Mouse (Mus musculus) cerebellum, adult 9-11 months (tissue): ENCODE data around the gene Myo16.

ENCODE experiments used
- DNase-seq: peaks from one replicate; pipeline ENCODE4 v3.0.0; 2022

Gene Myo16

DNA sequence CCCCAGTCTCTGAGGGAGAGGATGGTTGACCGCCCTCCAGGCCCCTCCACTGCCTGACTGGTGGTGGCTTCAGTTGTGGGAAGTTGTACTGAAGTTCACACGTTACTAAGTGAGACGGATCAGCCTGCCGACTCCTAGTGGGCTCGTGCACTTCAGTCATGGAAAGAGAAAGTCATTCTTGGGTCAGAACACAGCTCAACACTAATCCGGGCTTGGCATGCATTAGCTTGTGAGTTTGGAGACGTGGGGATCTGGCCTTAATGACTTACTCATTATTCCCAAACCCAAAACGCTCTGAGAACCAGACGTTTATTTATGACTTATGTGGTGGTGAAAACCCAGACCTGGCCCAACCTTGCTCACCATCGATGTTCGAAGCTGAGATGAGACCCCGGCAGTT lies 263.1 kb downstream of the Myo16 start:
- no peak for DNase-seq

- no peak for DNase-seq
Observed at GRCm38 (mm10) chr8:10417281-10417680, 263.6 kb downstream of the Myo16 start.

DNA sequence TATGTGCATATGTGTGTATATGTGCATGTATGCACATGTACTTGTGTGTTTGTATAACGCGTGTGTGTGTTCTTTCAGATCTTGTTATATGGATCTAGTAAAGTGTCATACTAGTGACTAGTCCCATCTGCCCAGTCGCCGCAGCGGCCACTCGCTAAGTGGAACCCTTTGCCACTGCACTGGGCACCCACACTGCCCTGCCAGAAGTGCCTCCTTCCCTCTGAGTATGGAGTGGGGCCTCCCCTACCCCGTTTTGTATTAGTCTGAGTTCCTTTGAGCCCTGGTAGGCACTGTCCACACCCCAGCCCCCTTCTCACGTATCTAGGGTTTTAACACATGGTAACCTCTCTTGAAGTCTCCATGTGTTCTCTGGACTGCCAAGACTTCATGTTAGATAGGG lies 264.3 kb downstream of the Myo16 start:
- DNase-seq, result no peak

- DNase-seq, result no peak
Observed at GRCm38 (mm10) chr8:10418971-10419370, 265.3 kb downstream of the Myo16 start.

DNA sequence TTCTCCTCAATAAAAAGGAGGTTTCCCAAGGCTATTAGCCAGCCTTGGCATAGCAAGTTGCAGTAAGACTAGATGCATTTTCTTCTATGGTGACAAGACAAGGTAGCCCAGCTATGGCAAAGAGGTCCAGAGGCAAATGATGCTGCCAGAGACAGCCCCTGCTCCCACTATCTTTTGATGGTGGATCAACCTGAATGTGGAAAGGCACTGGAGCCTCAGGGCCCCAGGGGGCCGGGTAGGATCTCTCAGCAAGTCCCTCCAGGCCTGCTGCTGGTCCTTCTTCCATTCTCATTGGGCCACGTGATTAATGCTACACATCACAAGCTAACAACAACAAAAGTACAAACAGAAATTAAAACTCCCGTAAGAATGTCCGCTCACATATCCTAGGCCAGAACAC lies 266.0 kb downstream of the Myo16 start:
- DNase-seq, result no peak

GRCm38 (mm10) chr8:10420551-10420950 lies 266.8 kb downstream of the Myo16 start:
- no peak for DNase-seq

- no peak for DNase-seq
Observed at GRCm38 (mm10) chr8:10421516-10422090, 267.9 kb downstream of the Myo16 start.

DNA sequence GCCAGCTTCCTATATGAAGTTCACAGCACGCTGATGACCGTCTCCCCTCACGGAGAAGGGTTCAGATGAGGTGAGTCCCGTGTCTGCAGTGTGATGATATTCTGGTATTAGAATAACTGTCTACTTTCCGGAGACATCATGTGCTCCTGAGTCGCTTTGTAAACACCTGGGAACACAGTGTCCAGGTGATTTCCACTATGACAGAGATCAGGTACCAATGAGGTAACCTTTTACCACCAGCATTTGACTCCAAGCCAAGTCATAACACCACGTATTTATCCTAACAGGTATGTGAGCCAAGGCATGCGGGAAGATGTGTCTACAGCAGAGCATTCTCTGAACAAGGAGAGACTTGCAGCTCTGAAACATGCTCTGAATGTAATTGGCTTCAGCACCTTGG lies 281.8 kb downstream of the Myo16 start:
- DNase-seq, result no peak

- DNase-seq, result peak; percentile 62
Observed at GRCm38 (mm10) chr8:10438772-10439171, 285.1 kb downstream of the Myo16 start.

DNA sequence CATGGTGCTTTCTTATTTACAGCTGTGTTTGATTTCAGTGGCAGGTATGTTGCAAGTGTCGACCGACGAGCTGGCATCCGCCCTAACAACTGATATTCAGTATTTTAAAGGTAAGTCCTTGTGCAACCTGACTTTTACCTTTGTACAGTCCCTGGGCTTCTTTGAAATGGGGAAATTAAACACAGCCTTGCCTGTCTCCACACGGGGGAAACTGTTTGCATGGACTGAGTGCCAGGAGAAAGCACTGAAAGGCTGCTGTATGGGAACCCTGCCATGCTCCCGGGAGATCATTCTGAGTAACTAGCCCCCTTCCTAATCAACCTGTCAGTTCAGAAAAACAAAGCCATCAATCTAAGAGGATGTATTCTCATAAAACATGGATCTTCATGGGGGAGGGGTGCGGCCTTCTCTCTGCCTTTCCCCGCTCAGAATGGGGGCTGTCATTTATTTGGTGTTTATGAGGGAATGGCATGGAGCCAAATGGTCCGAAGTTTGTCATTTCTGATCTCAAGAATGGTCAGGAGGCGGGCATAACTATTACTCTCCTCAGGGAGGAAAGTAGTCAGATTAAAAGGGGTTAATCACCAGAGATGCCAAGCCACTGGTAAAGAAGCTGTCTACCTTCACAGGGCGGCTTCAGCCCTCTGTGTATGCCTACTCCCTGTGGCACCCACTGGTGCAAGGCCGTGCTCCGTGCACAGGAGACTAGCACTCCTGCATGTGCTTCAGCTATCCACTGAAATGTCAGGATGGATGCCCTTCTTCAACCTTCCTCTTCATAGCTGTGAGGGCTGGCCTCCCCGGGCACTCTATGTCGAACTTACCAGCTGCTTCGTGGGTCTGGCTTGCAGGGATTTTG lies 286.1 kb downstream of the Myo16 start:
- DNase-seq, result no peak

- no peak for DNase-seq
Observed at GRCm38 (mm10) chr8:10442562-10442961, 288.9 kb downstream of the Myo16 start.

- no peak for DNase-seq
Observed at GRCm38 (mm10) chr8:10445011-10445410, 291.3 kb downstream of the Myo16 start.

DNA sequence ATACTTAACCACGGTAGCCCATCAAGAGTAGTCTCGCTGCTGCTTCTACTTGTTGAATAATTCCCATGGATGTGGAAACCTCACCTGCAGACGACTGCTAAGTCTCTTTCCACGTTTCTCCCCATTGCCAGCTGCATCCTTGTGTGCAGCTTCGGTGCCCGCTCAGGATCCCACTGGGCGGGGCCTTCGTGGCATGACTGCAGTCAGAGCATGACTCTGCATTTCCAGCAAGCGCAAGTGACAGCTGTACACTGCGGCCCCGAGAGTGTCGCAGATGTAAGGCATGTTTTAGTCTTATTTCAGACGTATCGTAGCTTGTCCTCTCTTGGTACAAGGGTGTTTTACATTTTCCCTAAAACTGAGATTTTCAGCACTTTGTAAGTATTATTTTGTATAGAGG lies 294.8 kb downstream of the Myo16 start:
- no peak for DNase-seq

- DNase-seq, result no peak
Observed at GRCm38 (mm10) chr8:10453046-10453445, 299.3 kb downstream of the Myo16 start.

GRCm38 (mm10) chr8:10458151-10458649 lies 304.5 kb downstream of the Myo16 start:
- no peak for DNase-seq

DNA sequence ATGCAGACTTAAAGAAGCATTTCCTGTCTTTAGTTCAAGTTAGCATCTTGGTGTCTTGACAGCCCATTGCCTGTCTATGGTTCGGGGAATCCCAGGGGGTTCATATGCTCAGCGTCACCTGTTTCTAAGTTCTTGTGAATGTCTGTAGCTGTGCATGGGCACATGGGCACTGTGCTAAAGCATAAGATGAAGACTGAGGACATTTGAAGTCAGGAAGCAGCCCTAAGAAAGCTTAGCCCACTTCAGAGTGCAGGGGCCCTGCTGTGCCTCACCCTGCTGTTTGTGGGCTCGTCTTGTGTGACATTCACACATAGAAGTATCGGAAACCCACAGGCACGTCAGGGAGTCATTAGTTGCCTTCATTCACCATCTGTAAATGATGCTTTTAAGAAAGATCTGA lies 308.6 kb downstream of the Myo16 start:
- DNase-seq, result no peak

- DNase-seq, result no peak
Observed at GRCm38 (mm10) chr8:10468490-10468889, 314.8 kb downstream of the Myo16 start.

DNA sequence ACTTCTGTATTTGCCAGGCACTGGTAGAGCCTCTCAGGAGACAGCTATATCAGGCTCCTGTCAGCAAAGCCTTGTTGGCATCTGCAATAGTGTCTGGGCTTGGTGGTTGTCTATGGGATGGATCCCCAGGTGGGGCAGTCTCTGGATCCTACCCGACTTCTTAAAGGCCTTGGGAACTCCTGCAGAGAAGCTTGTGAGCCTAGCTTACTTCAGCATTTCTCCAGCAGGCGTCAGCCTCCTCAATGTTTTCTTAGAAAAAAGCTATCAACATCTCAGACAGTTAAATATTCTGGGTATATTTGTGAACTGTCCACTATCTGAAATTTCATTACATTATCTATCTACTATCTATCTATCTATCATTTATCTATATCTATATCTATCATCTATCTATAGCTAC lies 315.9 kb downstream of the Myo16 start:
- DNase-seq, result no peak

DNA sequence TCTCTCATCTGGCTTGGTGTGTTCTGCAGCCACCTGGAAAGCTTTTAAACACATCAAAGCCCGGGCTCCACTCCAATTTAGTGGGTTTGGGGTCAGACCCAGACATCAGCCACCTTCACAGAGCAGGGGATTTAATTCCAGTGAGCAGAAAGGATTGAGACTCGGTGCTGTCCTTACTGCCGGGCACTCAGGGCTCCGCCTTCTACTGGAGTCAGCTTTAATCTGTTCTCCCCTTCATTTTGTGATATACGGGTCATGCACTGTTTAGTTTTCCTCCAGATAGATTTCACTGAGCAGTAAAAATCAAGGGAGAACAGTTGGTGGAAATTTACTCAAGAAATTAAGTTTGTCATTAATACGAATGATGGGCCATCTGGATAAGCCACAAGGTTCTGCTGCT lies 316.6 kb downstream of the Myo16 start:
- DNase-seq, result no peak

- DNase-seq, result no peak
Observed at GRCm38 (mm10) chr8:10472371-10472770, 318.7 kb downstream of the Myo16 start.

- DNase-seq, result no peak
Observed at GRCm38 (mm10) chr8:10474446-10474845, 320.7 kb downstream of the Myo16 start.

GRCm38 (mm10) chr8:10479059-10479458 lies 325.3 kb downstream of the Myo16 start:
- DNase-seq, result no peak

DNA sequence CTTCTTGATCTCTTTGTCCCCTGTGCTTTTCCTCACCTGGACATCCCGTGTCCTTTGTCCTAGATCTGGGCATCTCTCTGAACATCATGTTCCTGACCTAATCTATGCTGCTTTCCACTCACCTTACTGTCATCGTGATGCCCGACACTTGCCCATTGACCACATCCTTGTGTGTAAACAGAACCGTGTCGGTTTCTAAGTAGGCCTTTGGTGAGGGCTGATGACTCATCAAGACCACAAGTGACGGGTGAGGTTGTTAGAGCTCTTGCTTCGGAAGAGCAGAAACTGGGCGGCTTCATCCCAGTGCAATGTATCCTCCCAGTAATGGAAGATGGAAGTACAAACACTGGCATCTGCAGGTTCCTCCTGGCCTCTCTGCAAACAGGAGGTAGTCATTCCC lies 327.1 kb downstream of the Myo16 start:
- DNase-seq, result no peak

DNA sequence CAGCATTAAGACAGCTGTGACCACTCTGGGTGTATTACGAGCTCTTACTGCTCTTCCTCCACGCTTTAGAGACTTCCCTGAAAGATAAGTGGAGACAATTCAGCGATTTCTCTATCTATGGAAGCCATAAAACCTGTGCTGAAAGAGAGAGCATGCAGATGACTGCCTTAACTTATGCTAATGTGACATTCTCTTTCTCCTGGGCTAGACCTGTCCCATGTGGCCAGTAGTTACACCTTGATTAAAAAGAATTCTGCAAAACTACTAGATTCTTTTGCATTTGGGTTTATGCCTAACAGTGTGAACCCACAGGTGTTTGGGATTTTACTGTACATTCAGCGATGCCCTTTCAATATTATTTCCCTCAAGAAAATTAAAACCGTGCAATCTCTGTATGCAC lies 328.4 kb downstream of the Myo16 start:
- no peak for DNase-seq

- no peak for DNase-seq
Observed at GRCm38 (mm10) chr8:10482880-10483279, 329.2 kb downstream of the Myo16 start.
